Mouse (Mus musculus) common myeloid progenitor, adult 5-6 weeks (primary cell): ENCODE data around the gene Nipal1. TPM values are rescaled to one million over a fixed set of nuclear protein-coding genes. Genes with fewer than 3 reads are reported as not detected.
A peak's percentile ranks its signal among the peaks of the same experiment; 100 is the strongest.

Experiments
- ATAC-seq: replicated peaks from 2 replicates; pipeline ENCODE4 v1.8.0; 2016; ENCODE audit warnings: low read depth, mild to moderate bottlenecking, moderate TSS enrichment, inconsistent platforms; ENCODE audit not compliant: poor library complexity, severe bottlenecking
- total RNA-seq: library from RNA; stranded (forward); fragments of 200-1000, 187-1606 nt; gene quantifications from 2 replicates; pipeline ENCODE4 v1.2.3, GENCODE M21; 2017

Nipal1 gene
- total RNA-seq, result 0.09 TPM in 1 of 2 replicates, not detected in the other

- peak; percentile 98 for ATAC-seq
Measured at GRCm38 (mm10) chr5:72647418-72647907, at the start of gene Nipal1. Nipal1 (plus strand) TSS chr5:72647795.

GRCm38 (mm10) chr5:72601006-72601405, 46.6 kb upstream of the Nipal1 start:
- ATAC-seq, result peak; percentile 85

GRCm38 (mm10) chr5:72603138-72603537, 44.5 kb upstream of the Nipal1 start:
- no peak for ATAC-seq

- ATAC-seq, result peak; percentile 56
Measured at GRCm38 (mm10) chr5:72617413-72617812, 30.2 kb upstream of the Nipal1 start.

GRCm38 (mm10) chr5:72621022-72621421, 26.6 kb upstream of the Nipal1 start:
- ATAC-seq, result no peak

DNA sequence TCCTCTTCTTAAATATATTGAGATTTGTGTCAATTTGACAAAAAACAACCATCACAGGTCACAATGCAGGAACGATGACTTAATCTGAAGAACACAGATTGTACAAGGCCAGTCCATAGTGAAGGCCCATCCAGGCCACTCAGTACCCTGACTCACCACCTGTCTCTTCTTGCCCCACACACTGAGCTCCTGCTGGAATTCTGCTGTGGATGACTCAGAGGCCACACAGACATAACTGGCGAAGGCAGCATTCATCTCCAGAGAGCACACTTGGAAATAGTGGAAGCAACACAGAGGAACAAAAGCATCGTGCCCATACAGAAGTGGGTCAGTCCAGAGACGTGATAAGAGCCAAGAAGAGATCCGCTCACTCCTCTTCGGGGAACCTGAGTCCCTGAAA, 17.6 kb upstream of the Nipal1 start:
- ATAC-seq, result no peak

DNA sequence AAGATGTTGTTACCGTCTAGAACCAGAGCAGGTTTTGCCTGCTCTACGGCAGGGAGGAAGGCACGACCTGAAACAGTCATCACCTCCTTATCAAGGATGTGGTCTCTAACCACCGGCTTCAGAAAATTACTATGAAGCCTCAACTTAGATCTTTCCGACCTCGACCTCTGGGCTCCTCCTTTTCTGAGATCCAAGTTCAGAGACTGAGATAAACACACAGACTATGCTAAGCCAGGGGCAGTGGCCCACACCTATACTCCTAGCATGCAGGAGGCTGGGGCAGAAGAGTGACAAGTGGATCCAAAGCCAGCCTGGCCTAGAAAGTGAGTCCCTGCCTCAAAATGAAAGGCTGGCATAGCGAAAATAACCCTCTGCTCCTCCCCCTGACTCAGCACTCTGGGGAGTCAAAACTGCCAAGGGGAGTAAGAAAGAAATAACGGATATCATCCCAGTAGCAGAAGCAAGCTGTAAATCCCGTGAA, 12.8 kb upstream of the Nipal1 start:
- ATAC-seq, result peak; percentile 79

DNA sequence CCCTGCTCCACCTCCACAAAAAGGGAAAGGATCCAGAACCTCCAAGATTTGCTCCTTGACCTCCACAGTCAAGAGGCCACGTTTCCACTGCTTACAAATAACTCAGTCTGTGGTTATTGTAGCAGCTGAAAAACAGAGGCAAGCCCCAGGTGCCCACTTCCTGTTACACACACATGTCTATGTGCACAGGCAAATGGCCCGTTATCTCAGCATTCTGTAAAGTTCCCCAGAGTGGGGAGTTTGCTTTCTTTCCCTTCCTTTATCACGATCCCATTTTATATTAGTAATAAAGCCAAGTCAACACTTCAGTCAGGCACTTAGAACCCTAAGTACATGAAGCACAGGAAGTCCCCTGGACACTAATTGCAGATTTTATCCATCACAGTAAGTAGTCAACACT, 11.5 kb upstream of the Nipal1 start:
- peak; percentile 77 for ATAC-seq

- no peak for ATAC-seq
Measured at GRCm38 (mm10) chr5:72636576-72636975, 11.0 kb upstream of the Nipal1 start.

GRCm38 (mm10) chr5:72640072-72640471, 7.5 kb upstream of the Nipal1 start:
- no peak for ATAC-seq

GRCm38 (mm10) chr5:72643655-72644054, 3.9 kb upstream of the Nipal1 start:
- ATAC-seq, result no peak

- no peak for ATAC-seq
Measured at GRCm38 (mm10) chr5:72644175-72644574, 3.4 kb upstream of the Nipal1 start, which contains the start of gene Cnga1. Cnga1 (minus strand) TSS chr5:72644275.

DNA sequence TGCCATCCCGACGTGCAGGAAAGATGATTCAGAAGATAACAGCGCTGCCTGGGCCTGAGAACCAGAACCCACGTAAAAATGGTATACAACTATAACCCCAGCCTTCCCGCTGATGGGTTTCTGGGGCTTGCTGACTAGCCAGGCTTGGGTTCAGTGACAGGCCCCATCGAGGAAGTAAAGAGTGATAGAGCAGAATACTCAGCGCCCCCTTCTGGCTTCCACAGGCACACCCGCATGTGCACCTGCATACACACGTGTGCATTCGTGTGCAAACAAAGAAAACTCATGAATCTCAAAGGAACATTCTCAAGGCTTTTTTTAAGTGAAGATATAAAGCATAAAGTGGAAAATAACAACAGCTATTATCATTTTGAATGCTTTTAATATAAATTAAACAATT, 1.5 kb upstream of the Nipal1 start:
- peak; percentile 37; the same call in 1 of the 2 replicates for ATAC-seq

- no peak for ATAC-seq
Measured at GRCm38 (mm10) chr5:72646996-72647395, 599 bp upstream of the Nipal1 start.

GRCm38 (mm10) chr5:72647958-72648595, 482 bp downstream of the Nipal1 start:
- peak; percentile 58 for ATAC-seq

GRCm38 (mm10) chr5:72648987-72649735, 1.6 kb downstream of the Nipal1 start:
- ATAC-seq, result no peak

DNA sequence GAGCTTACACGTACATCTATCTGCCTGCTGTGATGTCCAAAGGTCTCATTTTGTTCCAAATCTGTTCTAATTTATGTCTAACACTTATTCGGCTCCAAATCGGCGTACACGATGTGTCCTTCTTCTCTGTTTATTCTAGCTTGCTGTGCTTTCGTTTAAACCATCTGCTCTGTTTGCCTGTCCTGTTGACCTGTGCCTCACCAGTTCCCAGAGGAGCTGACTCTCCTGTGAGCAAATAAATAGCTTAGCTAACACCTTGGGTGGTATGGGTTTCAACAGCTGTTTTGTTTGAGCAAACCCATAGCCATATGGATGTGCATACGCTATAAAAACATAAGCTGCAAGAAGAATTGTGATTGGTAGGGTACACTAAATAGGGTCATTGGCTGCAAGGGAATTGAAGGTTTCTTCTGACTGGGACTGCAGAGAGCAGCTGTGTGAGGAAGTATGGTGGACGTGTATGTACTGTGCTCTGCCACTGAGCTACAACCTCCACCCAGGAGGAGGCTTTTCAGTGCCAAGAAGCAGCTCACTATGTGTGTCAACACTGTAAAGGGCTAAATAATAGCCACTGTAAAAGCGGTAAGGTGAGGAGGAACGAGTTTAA, 5.6 kb downstream of the Nipal1 start:
- no peak for ATAC-seq

DNA sequence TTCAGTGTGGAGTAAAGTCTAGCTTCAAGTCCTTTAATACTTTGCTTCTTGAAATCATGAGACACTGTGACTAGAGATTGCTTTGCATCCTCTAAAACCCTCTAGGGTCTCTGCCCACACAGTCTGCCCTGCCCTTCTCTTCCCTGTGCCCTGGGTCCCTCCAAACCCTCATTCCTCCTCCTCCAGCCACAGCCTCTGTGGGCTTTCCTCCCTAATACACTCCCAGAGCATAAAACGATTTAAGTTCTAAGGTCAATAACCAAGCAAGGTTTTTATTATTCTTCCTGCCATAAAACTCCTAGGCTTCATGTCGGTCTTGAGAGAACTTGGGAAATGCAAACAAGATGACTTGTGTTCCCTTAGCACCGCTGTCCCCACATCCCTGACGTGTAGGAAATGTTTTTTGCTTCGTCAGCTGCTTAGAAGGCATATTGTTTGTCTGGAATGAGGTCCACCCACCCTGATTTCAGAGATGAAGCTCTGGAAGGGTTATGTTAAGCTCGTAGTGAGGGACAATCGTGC, 8.7 kb downstream of the Nipal1 start:
- no peak for ATAC-seq

- no peak for ATAC-seq
Measured at GRCm38 (mm10) chr5:72658375-72658774, 10.8 kb downstream of the Nipal1 start.

DNA sequence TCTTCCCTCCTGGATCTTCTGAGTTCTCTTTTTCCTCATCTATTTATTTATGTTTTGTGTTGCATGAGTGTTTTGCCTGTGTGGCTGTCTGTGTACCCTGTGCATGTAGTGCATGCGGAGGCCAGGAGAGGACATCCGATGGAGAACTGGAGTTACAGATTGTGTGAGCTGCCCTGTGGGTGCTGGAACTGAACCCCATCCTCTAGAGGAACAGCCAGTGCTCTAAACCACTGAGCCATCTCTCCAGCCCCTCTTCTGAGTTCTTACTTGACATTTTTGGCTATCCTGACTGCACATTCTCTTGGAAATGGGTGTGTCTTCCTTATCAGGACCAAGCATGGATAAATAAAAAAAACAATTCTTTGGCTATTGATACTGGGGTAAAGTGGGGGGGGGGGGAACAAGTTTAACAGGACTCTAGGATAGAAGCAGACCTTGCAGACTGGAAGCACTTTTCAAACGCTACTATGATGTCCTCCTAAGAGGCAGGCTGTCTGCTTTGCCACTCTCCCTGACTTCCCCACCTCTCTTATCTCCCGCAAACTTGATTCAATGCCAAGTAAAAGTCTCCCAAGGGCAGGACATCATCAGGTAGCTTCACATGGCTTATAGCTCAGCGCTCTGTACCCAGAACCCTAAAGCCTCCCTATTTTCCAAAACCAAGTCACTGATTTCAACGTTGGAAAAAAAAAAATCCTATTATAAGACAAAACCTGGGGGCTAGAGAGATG, 13.6 kb downstream of the Nipal1 start:
- 0 out of 2 replicates have a peak, but pooled peaks have one; percentile 28 for ATAC-seq
